In genomic region chr9:24099631-24100030, GRCm38 (mm10) we compare ENCODE assay signal across 16 mouse cellular contexts. TPM values are rescaled to one million over a fixed set of nuclear protein-coding genes. Genes with fewer than 3 reads are reported as not detected.
"Had no signal": no experiment of that assay in that cellular context is flagged by ENCODE, and none has a peak within 500 bp of the region (broad histone marks: within the 10 kb centered on the region; RNA-seq: fewer than 3 reads in every experiment).

No protein-coding gene starts in this region.

- H3K4me1 ChIP-seq: limb, embryonic 15.5 days; liver, embryonic 12.5 days; midbrain, embryonic 12.5 days had no signal

- H3K9me3 ChIP-seq: limb, embryonic 15.5 days; liver, embryonic 12.5 days; midbrain, embryonic 12.5 days had no signal

- H3K9ac ChIP-seq: limb, embryonic 15.5 days; liver, embryonic 12.5 days; lung, embryonic 14.5 days; midbrain, embryonic 12.5 days had no signal

- H3K36me3 ChIP-seq: limb, embryonic 15.5 days; liver, embryonic 12.5 days; midbrain, embryonic 12.5 days had no signal

- DNase-seq: kidney, adult 11 months; kidney, adult 9 months; kidney, postnatal 14 days; lung, embryonic 14.5 days; lung, postnatal 10 days; lung, postnatal 4 days; thymus, postnatal 4 days had no signal

- H3K27ac ChIP-seq: limb, embryonic 15.5 days; liver, embryonic 12.5 days; midbrain, embryonic 12.5 days; stomach, postnatal 0 days had no signal

- H3K4me2 ChIP-seq: limb, embryonic 15.5 days; liver, embryonic 12.5 days; lung, embryonic 14.5 days; midbrain, embryonic 12.5 days had no signal

- H3K4me3 ChIP-seq: limb, embryonic 15.5 days; liver, embryonic 12.5 days; midbrain, embryonic 12.5 days had no signal

- ATAC-seq: liver, embryonic 12.5 days had no signal

- H3K27me3 ChIP-seq: limb, embryonic 15.5 days; liver, embryonic 12.5 days; midbrain, embryonic 12.5 days had no signal

RNA-seq across cellular contexts. Expression of gene Npsr1, which starts 1.8 kb away (rescaled TPM):
- total RNA-seq: megakaryocyte, adult 5-6 weeks had no signal
- polyA plus RNA-seq: large intestine, adult 2 months; limb, embryonic 11.5 days; limb, embryonic 15.5 days; liver, embryonic 12.5 days; liver, embryonic 16.5 days; lung, embryonic 14.5 days; midbrain, embryonic 12.5 days; neural tube, embryonic 14.5 days; stomach, postnatal 0 days had no signal
